Mouse (Mus musculus) forebrain, embryonic 12.5 days (tissue): ENCODE data around the gene Ttyh3. TPM values are rescaled to one million over a fixed set of nuclear protein-coding genes. Genes with fewer than 3 reads are reported as not detected.

Source experiments
- ATAC-seq: fragments of 200-750 bp; cut with Nextera tagmentation; 2 replicates; pipeline ENCODE4 v1.8.0; 2017; ENCODE audit warnings: moderate TSS enrichment; ENCODE audit not compliant: low FRiP score
- H3K27ac ChIP-seq: fragments of 300-500 bp; sonication (generic); 2 replicates; pipeline ENCODE4 v1.5.1; 2016; ENCODE audit warnings: mild to moderate bottlenecking
- H3K27me3 ChIP-seq: fragments of 300-500 bp; sonication (generic); 2 replicates; pipeline ENCODE4 v1.6.1; 2016; ENCODE audit warnings: mild to moderate bottlenecking
- H3K36me3 ChIP-seq: fragments of 300-500 bp; sonication (generic); replicated peaks from 2 replicates; pipeline ENCODE4 v1.6.1; 2016; ENCODE audit warnings: mild to moderate bottlenecking
- H3K4me1 ChIP-seq: fragments of 300-500 bp; sonication (generic); 2 replicates; pipeline ENCODE4 v1.6.1; 2016
- H3K4me2 ChIP-seq: fragments of 300-500 bp; sonication (generic); 2 replicates; pipeline ENCODE4 v1.6.1; 2016; ENCODE audit warnings: mild to moderate bottlenecking, moderate library complexity
- H3K4me3 ChIP-seq: fragments of 300-500 bp; sonication (generic); replicated peaks from 2 replicates; pipeline ENCODE4 v1.5.1; 2016; ENCODE audit warnings: mild to moderate bottlenecking
- H3K9ac ChIP-seq: fragments of 300-500 bp; sonication (generic); 2 replicates; pipeline ENCODE4 v1.6.1; 2016; ENCODE audit warnings: mild to moderate bottlenecking
- H3K9me3 ChIP-seq: fragments of 300-500 bp; sonication (generic); 2 replicates; pipeline ENCODE4 v1.6.1; 2016
- WGBS: fragments of 180-500 bp; shearing (Covaris S2); methylation state at CpG from one replicate; pipeline ENCODE4 v1.1.7; 2016; 5-methylcytosine and 5-hydroxymethylcytosine counted together
- polyA plus RNA-seq: library from polyadenylated mRNA; unstranded; fragments of >200 nt; fragmentation: Nextera tagmentation; extraction: Ambion mirVana; gene quantifications from 2 replicates; pipeline ENCODE4 v1.2.1, GENCODE M21; 2016

Ttyh3 gene
- polyA plus RNA-seq, 1 experiment from 2014 or later = 88.0 TPM

DNA sequence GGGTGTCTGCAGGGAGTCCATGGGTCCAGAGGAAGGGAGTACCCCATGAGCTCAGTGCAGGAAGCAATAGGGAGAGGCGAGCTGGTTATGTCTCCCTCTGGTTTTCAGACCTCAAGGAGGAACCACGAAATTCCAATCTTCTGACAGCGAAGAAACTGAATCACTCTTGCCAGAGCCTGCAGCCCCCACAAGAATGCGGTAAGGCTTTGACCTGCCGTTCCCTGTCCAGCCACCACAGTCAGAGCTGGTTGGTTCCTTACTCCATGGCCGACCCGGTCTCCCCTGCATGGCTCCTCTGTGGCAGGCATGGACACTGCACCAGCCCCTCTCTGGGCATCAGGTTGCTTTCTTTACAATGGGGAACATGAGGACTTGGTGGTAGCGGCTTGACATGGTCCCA lies 44.4 kb downstream of the Ttyh3 start:
- H3K4me1 ChIP-seq = peaks cover 49% of the 10 kb centered on the region
- no peak overlapping the region for H3K27ac ChIP-seq
- H3K4me3 ChIP-seq = no peak overlapping the region
- H3K9ac ChIP-seq = no peak overlapping the region
- no peak for ATAC-seq
- H3K36me3 ChIP-seq = no peaks in the 10 kb centered on the region
- H3K4me2 ChIP-seq = no peak overlapping the region
- 0 out of 2 replicates have a peak, but pooled peaks cover 3% of the 10 kb centered on the region for H3K9me3 ChIP-seq
- H3K27me3 ChIP-seq = peaks cover 28% of the 10 kb centered on the region
- 89% methylated on average over 8 of the region's 8 CpGs for WGBS

DNA sequence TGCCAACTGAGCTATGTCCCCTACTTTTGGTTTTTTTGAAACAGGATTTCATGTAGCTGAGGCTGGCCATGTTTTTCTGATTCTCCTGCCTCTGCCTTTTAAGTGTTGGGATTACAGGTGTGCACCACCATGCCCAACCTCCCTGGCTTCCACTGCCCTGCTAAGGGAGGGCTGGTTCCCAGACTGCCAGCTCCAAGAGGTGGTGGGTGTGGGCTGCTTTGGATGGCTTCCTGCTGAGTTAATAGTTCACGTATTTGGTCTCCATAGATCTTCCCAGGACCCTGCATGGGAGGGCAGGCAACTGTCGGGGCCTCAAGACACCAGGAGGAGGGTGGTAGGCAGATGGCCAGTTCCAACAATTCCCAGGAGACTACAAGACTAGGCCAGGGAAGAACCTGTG lies 46.3 kb downstream of the Ttyh3 start:
- no peak overlapping the region for H3K27ac ChIP-seq
- WGBS = 69% methylated on average over 2 of the region's 2 CpGs
- H3K9ac ChIP-seq = no peak overlapping the region
- H3K36me3 ChIP-seq = no peaks in the 10 kb centered on the region
- H3K27me3 ChIP-seq = peaks cover 24% of the 10 kb centered on the region
- H3K4me3 ChIP-seq = no peak overlapping the region
- H3K4me2 ChIP-seq = no peak overlapping the region
- peaks cover 35% of the 10 kb centered on the region for H3K4me1 ChIP-seq
- ATAC-seq = no peak
- 0 out of 2 replicates have a peak, but pooled peaks cover 3% of the 10 kb centered on the region for H3K9me3 ChIP-seq

DNA sequence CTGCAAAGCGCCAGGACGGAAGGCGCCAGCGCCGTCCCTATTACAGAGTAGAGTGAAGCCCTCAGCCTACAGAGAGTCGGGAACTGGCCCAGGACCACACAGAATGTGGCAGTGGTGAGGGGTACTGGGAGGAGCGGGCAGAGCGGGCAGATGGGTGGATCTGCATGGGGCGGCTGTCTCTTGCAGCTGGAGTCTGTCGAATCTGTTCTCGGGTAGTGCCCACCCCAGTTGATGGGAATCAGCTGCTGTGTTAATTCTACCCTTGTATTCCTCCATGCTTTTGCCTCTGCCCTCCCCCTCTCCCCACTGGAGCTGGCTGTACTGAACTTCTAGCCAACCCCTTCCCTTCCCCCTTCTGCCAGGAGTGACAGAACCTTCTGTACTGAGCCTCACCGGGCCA lies 47.1 kb downstream of the Ttyh3 start:
- H3K4me2 ChIP-seq = no peak overlapping the region
- H3K9ac ChIP-seq = no peak overlapping the region
- peaks cover 28% of the 10 kb centered on the region for H3K4me1 ChIP-seq
- ATAC-seq = peak; percentile 10; the same call in 1 of the 2 replicates
- WGBS = 73% methylated on average over 12 of the region's 12 CpGs
- no peak overlapping the region for H3K4me3 ChIP-seq
- 0 out of 2 replicates have a peak, but pooled peaks cover 3% of the 10 kb centered on the region for H3K9me3 ChIP-seq
- H3K36me3 ChIP-seq = no peaks in the 10 kb centered on the region
- peaks cover 19% of the 10 kb centered on the region for H3K27me3 ChIP-seq
- H3K27ac ChIP-seq = no peak overlapping the region

DNA sequence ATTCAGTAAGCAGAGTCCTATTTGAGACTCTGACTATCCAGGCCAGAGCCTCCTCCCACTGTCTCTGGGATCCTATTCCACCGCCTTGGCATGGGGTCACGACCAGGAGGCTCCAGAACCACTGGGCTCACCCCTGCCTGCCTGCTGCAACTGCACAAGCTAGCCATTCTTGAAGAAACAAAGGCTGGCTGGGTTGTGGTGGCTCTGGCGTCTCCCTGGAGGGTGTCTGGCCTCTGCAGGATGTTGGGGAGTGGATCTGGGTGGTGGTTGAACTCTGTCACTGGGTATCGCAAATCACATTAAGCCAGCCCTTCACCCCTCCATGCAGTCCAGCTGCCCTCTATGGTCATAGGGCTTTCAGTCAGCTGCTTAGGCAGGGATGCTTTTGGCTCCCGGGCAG lies 48.9 kb downstream of the Ttyh3 start:
- H3K4me1 ChIP-seq = peaks cover 10% of the 10 kb centered on the region
- H3K36me3 ChIP-seq = no peaks in the 10 kb centered on the region
- H3K4me3 ChIP-seq = no peak overlapping the region
- H3K9ac ChIP-seq = no peak overlapping the region
- 0 out of 2 replicates have a peak, but pooled peaks cover 3% of the 10 kb centered on the region for H3K9me3 ChIP-seq
- H3K27ac ChIP-seq = no peak overlapping the region
- no peak for ATAC-seq
- H3K4me2 ChIP-seq = no peak overlapping the region
- WGBS = 70% methylated on average over 5 of the region's 5 CpGs
- H3K27me3 ChIP-seq = peaks cover 7% of the 10 kb centered on the region

DNA sequence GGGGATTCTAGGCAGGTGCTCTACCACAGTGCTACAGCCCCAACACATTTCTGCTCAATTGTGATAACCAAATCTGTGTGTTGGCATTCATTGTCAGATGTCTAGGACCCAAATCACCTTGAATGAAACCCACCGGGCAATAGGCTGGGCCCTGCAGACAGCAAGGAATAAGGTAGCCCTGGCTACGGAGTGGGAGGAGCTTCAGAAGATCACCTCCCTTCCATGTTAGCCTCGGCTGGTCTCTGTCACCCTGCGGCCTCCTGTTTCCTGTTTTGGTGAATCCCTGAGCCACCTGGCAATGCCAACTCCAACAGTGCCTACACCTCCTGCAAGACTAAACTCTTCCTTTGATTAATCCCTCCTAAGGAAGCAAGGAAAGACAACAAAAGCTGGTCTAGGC lies 51.0 kb downstream of the Ttyh3 start:
- H3K4me2 ChIP-seq = no peak overlapping the region
- H3K4me3 ChIP-seq = no peak overlapping the region
- no peaks in the 10 kb centered on the region for H3K27me3 ChIP-seq
- H3K27ac ChIP-seq = no peak overlapping the region
- H3K9me3 ChIP-seq = no peaks in the 10 kb centered on the region
- WGBS = 88% methylated on average over 4 of the region's 4 CpGs
- no peak for ATAC-seq
- no peak overlapping the region for H3K9ac ChIP-seq
- peaks cover 8% of the 10 kb centered on the region; the same call in 1 of the 2 replicates for H3K4me1 ChIP-seq
- no peaks in the 10 kb centered on the region for H3K36me3 ChIP-seq

DNA sequence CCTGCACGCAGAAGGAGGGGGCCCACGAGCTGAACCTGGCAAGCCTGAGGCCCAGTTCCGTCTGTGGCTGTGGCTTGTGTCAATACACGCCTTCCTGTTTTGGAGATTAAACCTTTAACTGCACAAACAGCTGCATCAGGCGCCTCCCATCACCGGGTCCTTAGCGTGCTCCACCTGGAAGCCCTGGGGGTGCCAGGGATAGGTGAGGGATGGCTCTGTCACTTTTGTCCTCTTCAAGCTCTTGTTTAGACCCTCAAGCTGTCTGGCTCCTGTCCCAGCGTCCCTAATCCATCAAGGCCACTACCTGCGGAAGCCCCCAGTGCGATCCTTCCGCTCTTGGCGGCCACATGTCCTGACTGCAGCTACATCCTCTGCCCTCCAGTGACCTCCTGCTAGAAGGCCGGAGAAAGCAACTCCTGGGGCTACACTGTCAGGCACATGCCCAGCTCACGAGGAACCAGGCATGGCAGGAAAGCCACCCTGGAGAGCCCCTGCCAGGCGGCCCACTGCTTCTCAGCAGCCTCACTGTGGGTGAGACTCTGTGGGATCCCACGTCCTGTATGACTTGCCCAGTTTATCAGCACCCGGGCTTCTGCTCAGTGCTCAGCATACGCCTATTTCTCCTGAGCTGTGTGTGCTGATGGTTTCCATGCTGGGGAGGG lies 51.8 kb downstream of the Ttyh3 start:
- 0 out of 2 replicates have a peak, but pooled peaks have one; percentile 20 for ATAC-seq
- Histone ChIP-seq H3K4me2 (no peak overlapping the region), H3K4me1 (peaks cover 6% of the 10 kb centered on the region; the same call in 1 of the 2 replicates), H3K9ac (no peak overlapping the region), H3K27me3 (no peaks in the 10 kb centered on the region), H3K4me3 (no peak overlapping the region), H3K36me3 (no peaks in the 10 kb centered on the region), H3K9me3 (no peaks in the 10 kb centered on the region), H3K27ac (no peak overlapping the region)
- WGBS = 77% methylated on average over 18 of the region's 18 CpGs

DNA sequence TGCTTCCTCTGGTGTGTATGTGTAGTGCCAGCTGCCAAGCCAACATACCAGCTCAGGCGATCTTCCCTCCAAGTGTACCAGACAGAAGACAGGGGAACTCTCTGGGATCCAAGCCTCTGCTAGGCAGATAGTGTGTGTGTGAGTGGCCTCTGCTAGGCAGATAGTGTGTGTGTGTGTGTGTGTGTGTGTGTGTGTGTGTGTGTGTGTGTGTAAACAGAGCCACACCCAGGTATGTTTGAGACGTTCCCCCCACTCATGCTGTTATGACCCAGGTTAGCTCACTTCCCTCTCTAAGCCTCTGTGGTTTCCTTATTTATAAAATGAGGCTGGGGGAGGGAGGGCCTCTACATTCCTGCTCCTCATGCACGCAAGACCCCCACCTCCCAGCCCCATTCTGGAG lies 52.4 kb downstream of the Ttyh3 start:
- Histone ChIP-seq H3K27me3 (no peaks in the 10 kb centered on the region), H3K4me1 (0 out of 2 replicates have a peak, but pooled peaks cover 3% of the 10 kb centered on the region), H3K4me3 (no peak overlapping the region), H3K36me3 (no peaks in the 10 kb centered on the region), H3K27ac (no peak overlapping the region), H3K4me2 (no peak overlapping the region), H3K9ac (no peak overlapping the region), H3K9me3 (no peaks in the 10 kb centered on the region)
- no peak for ATAC-seq
- WGBS = 62% methylated on average over 3 of the region's 3 CpGs

DNA sequence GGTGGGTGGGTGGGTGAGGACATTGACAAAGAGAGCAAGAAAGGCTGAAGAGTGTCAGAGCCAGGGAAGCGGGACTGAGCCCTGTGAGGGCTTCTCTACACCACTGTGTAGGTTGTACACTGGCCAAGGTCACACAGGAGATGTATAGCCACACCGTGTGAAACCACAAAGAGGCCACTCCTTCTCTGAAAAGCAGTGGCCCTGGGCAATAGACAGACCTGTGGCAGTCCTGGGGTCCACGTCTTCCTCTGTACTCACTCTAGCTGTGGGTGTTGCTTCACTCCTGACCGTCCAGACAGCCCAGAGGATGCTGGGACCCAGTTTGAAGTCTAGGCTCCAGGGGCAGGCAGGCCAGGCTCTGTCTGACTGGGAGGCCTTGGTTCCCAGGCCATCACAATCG lies 54.0 kb downstream of the Ttyh3 start:
- WGBS = 59% methylated on average over 5 of the region's 5 CpGs
- ATAC-seq = no peak
- 0 out of 2 replicates have a peak, but pooled peaks cover under 1% of the 10 kb centered on the region for H3K4me1 ChIP-seq

DNA sequence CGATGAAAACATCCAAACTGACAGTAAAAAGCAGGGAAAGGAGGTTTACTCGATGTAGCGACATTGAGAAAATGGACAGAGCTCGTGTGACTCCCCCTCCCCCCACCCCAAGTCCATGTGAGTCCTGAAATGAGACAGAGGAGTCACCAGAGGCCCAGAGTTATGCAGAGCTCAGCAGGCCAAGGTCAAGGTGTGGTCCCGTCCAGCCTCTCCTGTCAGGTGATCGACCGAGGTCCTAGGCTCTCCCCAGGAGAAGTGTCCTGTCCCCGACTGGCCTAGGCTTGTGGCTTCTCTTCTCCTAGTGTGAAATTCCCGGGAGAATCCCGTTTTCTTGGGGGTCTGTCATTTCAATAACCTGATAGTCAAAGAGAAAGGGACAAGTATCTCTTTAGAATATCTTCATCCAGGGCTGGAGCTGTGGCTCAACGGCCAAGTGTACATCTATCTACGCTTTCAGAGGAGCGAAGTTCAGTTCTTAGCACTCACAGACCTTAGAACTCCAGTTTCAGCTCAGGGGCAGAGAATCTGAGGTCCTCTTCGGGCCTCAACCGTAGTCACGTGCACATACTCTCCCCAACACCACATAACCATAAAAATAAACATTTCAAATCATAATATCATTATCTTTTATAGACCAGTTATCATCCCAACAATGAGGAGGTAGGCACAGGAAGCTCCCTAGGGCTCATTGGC lies 59.6 kb downstream of the Ttyh3 start:
- Histone ChIP-seq H3K4me3 (no peak overlapping the region), H3K9me3 (no peaks in the 10 kb centered on the region), H3K4me1 (peaks cover 16% of the 10 kb centered on the region), H3K27me3 (no peaks in the 10 kb centered on the region), H3K9ac (no peak overlapping the region), H3K36me3 (no peaks in the 10 kb centered on the region), H3K4me2 (no peak overlapping the region), H3K27ac (no peak overlapping the region)
- 91% methylated on average over 16 of the region's 16 CpGs for WGBS
- no peak for ATAC-seq

More for the DNA sequence above, 54.0 kb downstream of the Ttyh3 start:
- Histone ChIP-seq H3K4me3 (no peak overlapping the region), H3K27ac (no peak overlapping the region), H3K9ac (no peak overlapping the region), H3K27me3 (no peaks in the 10 kb centered on the region), H3K36me3 (no peaks in the 10 kb centered on the region), H3K4me2 (no peak overlapping the region), H3K9me3 (no peaks in the 10 kb centered on the region)

DNA sequence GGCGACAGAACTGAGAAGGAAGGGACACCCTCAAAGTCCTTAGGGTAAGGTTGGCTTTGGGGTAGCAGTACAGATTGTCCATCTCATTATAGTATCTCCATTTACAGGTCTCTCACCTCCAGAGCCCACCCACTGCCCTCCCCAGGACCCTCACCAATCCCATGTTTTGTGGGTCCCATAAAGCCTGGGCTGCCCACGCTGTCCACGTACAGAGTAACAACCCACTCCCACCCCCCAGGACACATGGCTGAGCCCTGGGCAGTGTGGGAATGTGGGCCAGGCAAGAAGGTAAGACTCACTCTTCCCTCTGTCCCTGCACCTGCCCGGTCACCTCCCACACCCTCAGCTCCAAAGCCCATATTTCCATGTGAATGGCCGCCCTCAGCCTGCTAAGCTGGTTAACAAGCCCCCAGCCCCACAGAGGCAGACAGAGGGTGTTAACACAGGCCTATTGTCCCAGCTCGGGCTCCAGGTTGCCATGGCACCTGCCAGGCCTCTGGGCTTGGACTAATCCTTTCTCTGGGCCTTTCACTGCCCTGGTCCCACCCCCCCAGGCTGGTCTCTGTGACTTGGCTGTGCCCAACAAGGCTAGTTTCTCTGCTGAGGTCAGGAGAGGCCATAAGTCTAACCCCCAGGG lies 65.0 kb downstream of the Ttyh3 start:
- peak; percentile 84 for ATAC-seq
- Histone ChIP-seq H3K27ac (peak overlapping the region; percentile 93), H3K9me3 (no peaks in the 10 kb centered on the region), H3K4me3 (no peak overlapping the region), H3K36me3 (no peaks in the 10 kb centered on the region), H3K4me1 (peaks cover 67% of the 10 kb centered on the region), H3K9ac (peak overlapping the region; percentile 38; the same call in 1 of the 2 replicates), H3K27me3 (no peaks in the 10 kb centered on the region), H3K4me2 (peak overlapping the region; percentile 13)
- 5% methylated on average over 6 of the region's 6 CpGs for WGBS

DNA sequence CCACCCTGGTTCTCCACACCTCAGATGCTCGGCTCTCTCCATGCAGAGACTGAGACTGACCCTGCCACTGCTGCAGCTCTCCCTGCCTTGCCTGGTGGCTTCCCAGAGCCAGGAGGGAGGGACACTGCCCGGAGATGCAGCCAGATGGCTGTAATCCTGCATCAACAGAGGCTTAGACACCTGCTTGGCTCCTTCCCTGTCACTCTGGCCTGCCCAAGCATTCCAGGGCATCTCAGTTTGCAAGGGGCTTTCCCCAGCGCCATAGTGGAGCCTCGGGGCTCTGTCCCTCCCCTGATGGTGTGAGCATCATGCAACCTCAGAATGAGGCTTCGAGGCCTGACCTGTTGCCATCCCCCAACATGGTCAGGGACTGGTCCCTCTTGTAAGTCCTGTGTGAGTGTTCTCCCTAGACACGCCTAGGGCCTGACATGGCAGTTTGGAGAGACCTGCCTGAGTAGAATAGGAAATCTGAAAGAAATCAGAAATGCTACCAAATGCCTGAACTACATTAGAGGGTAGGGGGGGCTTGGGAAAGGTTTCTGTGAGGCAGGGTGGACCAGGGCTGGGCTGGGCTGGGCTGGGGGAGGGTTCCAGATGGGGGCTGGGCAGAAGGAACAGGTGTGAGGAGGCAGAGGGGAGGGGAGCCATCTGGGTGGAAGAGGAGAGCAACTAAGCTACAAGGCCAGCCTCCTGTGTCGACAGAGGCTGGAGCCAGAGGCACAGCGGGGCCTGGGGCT lies 65.7 kb downstream of the Ttyh3 start:
- H3K4me2 ChIP-seq = peak overlapping the region; percentile 13; the same call in 1 of the 2 replicates
- 7% methylated on average over 8 of the region's 8 CpGs for WGBS
- peak; percentile 31; the same call in 1 of the 2 replicates for ATAC-seq
- no peak overlapping the region for H3K4me3 ChIP-seq
- no peaks in the 10 kb centered on the region for H3K36me3 ChIP-seq
- peaks cover 71% of the 10 kb centered on the region for H3K4me1 ChIP-seq
- H3K9ac ChIP-seq = peak overlapping the region; percentile 30; the same call in 1 of the 2 replicates
- no peaks in the 10 kb centered on the region for H3K27me3 ChIP-seq
- no peaks in the 10 kb centered on the region for H3K9me3 ChIP-seq
- H3K27ac ChIP-seq = peak overlapping the region; percentile 93

DNA sequence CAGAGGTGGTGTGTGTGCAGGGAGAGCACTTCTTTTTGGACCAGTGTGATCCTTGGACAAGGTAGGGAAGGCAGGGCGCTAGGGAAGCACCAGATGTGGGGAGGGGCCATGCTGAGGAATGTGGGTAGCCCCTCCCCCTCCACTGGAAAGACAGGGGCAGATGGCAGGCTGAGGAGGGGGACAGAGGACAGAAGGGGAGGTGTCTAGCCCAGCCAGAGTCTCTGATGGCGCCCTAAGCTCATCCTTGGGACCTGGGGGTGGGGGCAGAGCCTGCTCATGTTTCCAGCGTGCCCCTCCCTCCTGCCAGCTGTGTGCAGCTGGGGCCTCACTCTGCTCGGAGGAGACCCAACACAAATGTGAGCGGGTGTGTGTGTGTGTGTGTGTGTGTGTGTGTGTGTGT lies 67.3 kb downstream of the Ttyh3 start:
- Histone ChIP-seq H3K4me2 (peak overlapping the region; percentile 10), H3K9me3 (no peaks in the 10 kb centered on the region), H3K4me3 (no peak overlapping the region), H3K27me3 (no peaks in the 10 kb centered on the region), H3K27ac (peak overlapping the region; percentile 86), H3K4me1 (peaks cover 67% of the 10 kb centered on the region), H3K36me3 (no peaks in the 10 kb centered on the region), H3K9ac (peak overlapping the region; percentile 13; the same call in 1 of the 2 replicates)
- no peak for ATAC-seq
- WGBS = 3% methylated on average over 5 of the region's 5 CpGs
